Mouse (Mus musculus): ENCODE measurements at regions not wholly inside any gene's neighbourhood (a gene's known extent, or its start where the extent isn't known, plus 50 kb on each side); places are given as distances from the start of the nearest gene placed in this dataset.
A peak's percentile ranks its signal among the peaks of the same experiment; 100 is the strongest.

GRCm38 (mm10) chr7:37908618-37909130, 114.7 kb downstream of the Uri1 start:
- H3K9me3 ChIP-seq (ENCODE audit: low read length) = no peaks in the 10 kb centered on the region
- no peaks in the 10 kb centered on the region for H3K36me3 ChIP-seq (ENCODE audit: insufficient read depth, low read length)
- H3K27me3 ChIP-seq (ENCODE audit: insufficient read depth, low read length) = no peaks in the 10 kb centered on the region
- WGBS = 70% methylated on average over 5 of the region's 5 CpGs
- H3K4me3 ChIP-seq (ENCODE audit: low read length) = no peak overlapping the region
- no peak overlapping the region for H3K9ac ChIP-seq (replicated peaks; ENCODE audit: low read length)
- H3K27ac ChIP-seq (ENCODE audit: low read length) = no peak overlapping the region
- ATAC-seq (ENCODE audit: low FRiP score, low TSS enrichment) = no peak
- H3K4me1 ChIP-seq (ENCODE audit: insufficient read depth, low read length) = peaks cover 16% of the 10 kb centered on the region; the same call in 1 of the 2 replicates
- no peak overlapping the region for H3K4me2 ChIP-seq (replicated peaks; ENCODE audit: low read depth, low read length)

- H3K4me1 ChIP-seq (ENCODE audit: insufficient read depth, low read length) = no peaks in the 10 kb centered on the region
- H3K4me3 ChIP-seq (ENCODE audit: low read length) = no peak overlapping the region
- H3K4me2 ChIP-seq (replicated peaks; ENCODE audit: low read depth, low read length) = no peak overlapping the region
- H3K27ac ChIP-seq (ENCODE audit: low read length) = no peak overlapping the region
- no peak overlapping the region for H3K9ac ChIP-seq (replicated peaks; ENCODE audit: low read length)
- no peaks in the 10 kb centered on the region for H3K9me3 ChIP-seq (ENCODE audit: low read length)
- no peak for ATAC-seq (ENCODE audit: low FRiP score, low TSS enrichment)
- WGBS = 84% methylated on average over 6 of the region's 6 CpGs
- no peaks in the 10 kb centered on the region for H3K36me3 ChIP-seq (ENCODE audit: insufficient read depth, low read length)
- no peaks in the 10 kb centered on the region for H3K27me3 ChIP-seq (ENCODE audit: insufficient read depth, low read length)
Observed at GRCm38 (mm10) chr7:37893885-37894284, 120.4 kb upstream of the Zfp536 start.

DNA sequence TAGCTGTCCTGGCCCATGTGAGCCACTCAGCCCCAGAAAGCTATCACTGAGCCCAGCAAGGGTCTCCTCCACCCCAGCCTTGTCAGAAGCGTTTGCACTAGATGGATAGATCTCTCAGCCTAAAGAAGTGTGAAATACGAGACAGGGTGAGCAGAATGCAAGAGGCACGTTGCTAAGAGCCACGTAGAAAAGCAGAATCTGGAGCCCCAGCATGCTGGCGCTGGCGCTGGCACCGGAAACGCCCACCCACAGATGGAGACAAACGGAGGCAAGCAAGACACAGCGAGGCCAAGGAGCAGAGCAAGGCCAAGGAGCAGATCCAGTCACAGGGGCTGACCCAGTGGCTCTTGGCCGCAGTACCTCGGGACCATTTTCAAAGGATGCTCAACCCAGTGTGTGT, 100.9 kb upstream of the Zfp536 start:
- H3K9ac ChIP-seq (replicated peaks; ENCODE audit: low read length) = no peak overlapping the region
- no peaks in the 10 kb centered on the region for H3K27me3 ChIP-seq (ENCODE audit: insufficient read depth, low read length)
- H3K4me1 ChIP-seq (ENCODE audit: insufficient read depth, low read length) = no peaks in the 10 kb centered on the region
- H3K9me3 ChIP-seq (ENCODE audit: low read length) = no peaks in the 10 kb centered on the region
- no peak overlapping the region for H3K4me3 ChIP-seq (ENCODE audit: low read length)
- ATAC-seq (ENCODE audit: low FRiP score, low TSS enrichment) = no peak
- no peak overlapping the region for H3K4me2 ChIP-seq (replicated peaks; ENCODE audit: low read depth, low read length)
- H3K36me3 ChIP-seq (ENCODE audit: insufficient read depth, low read length) = no peaks in the 10 kb centered on the region
- 56% methylated on average over 12 of the region's 12 CpGs for WGBS
- H3K27ac ChIP-seq (ENCODE audit: low read length) = no peak overlapping the region

GRCm38 (mm10) chr7:37870956-37871355, 97.5 kb upstream of the Zfp536 start:
- Histone ChIP-seq H3K9ac (replicated peaks; ENCODE audit: low read length) (no peak overlapping the region), H3K36me3 (ENCODE audit: insufficient read depth, low read length) (no peaks in the 10 kb centered on the region), H3K27ac (ENCODE audit: low read length) (no peak overlapping the region), H3K27me3 (ENCODE audit: insufficient read depth, low read length) (no peaks in the 10 kb centered on the region), H3K9me3 (ENCODE audit: low read length) (no peaks in the 10 kb centered on the region), H3K4me2 (replicated peaks; ENCODE audit: low read depth, low read length) (no peak overlapping the region), H3K4me3 (ENCODE audit: low read length) (no peak overlapping the region), H3K4me1 (ENCODE audit: insufficient read depth, low read length) (no peaks in the 10 kb centered on the region; the same call in 1 of the 2 replicates)
- no peak for ATAC-seq (ENCODE audit: low FRiP score, low TSS enrichment)
- WGBS = 76% methylated on average over 5 of the region's 5 CpGs

DNA sequence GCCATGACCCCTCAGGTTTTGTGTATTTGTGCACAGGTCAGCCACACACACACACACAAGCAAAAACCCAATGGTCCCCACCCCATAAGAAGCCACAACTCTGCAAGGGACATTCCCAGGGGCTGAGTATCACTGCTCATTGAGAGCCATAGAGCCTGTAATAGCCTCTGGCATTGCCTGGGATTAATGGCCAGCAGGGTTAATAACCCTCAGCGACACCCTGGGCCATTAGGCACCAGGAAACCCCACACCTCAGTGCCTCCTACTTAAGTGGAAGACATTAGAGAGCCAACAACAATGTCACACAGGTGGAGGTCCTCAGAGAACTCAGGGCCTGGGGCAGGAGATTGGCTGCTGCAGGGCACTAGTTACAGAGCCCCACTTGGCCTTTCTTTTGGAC, 93.0 kb upstream of the Zfp536 start:
- Histone ChIP-seq H3K36me3 (ENCODE audit: insufficient read depth, low read length) (no peaks in the 10 kb centered on the region), H3K27ac (ENCODE audit: low read length) (no peak overlapping the region), H3K4me2 (replicated peaks; ENCODE audit: low read depth, low read length) (no peak overlapping the region), H3K9me3 (ENCODE audit: low read length) (no peaks in the 10 kb centered on the region), H3K9ac (replicated peaks; ENCODE audit: low read length) (no peak overlapping the region), H3K4me1 (ENCODE audit: insufficient read depth, low read length) (no peaks in the 10 kb centered on the region; the same call in 1 of the 2 replicates), H3K4me3 (ENCODE audit: low read length) (no peak overlapping the region), H3K27me3 (ENCODE audit: insufficient read depth, low read length) (no peaks in the 10 kb centered on the region)
- peak; percentile 80 for ATAC-seq (ENCODE audit: low FRiP score, low TSS enrichment)
- WGBS = 0% methylated on average over 1 of the region's 1 CpGs

GRCm38 (mm10) chr7:37851471-37851870, 78.0 kb upstream of the Zfp536 start:
- Histone ChIP-seq H3K27ac (ENCODE audit: low read length) (no peak overlapping the region), H3K4me3 (ENCODE audit: low read length) (no peak overlapping the region), H3K4me2 (replicated peaks; ENCODE audit: low read depth, low read length) (no peak overlapping the region), H3K27me3 (ENCODE audit: insufficient read depth, low read length) (no peaks in the 10 kb centered on the region), H3K9ac (replicated peaks; ENCODE audit: low read length) (no peak overlapping the region), H3K4me1 (ENCODE audit: insufficient read depth, low read length) (no peaks in the 10 kb centered on the region), H3K36me3 (ENCODE audit: insufficient read depth, low read length) (no peaks in the 10 kb centered on the region), H3K9me3 (ENCODE audit: low read length) (no peaks in the 10 kb centered on the region)
- WGBS = 79% methylated on average over 5 of the region's 5 CpGs
- no peak for ATAC-seq (ENCODE audit: low FRiP score, low TSS enrichment)

- ATAC-seq (ENCODE audit: low FRiP score, low TSS enrichment) = 0 out of 2 replicates have a peak, but pooled peaks have one; percentile 57
- H3K36me3 ChIP-seq (ENCODE audit: insufficient read depth, low read length) = no peaks in the 10 kb centered on the region
- H3K27ac ChIP-seq (ENCODE audit: low read length) = no peak overlapping the region
- H3K9me3 ChIP-seq (ENCODE audit: low read length) = no peaks in the 10 kb centered on the region
- H3K9ac ChIP-seq (replicated peaks; ENCODE audit: low read length) = no peak overlapping the region
- no peak overlapping the region for H3K4me2 ChIP-seq (replicated peaks; ENCODE audit: low read depth, low read length)
- 38% methylated on average over 1 of the region's 1 CpGs for WGBS
- H3K4me3 ChIP-seq (ENCODE audit: low read length) = no peak overlapping the region
- H3K4me1 ChIP-seq (ENCODE audit: insufficient read depth, low read length) = peaks cover 8% of the 10 kb centered on the region
- H3K27me3 ChIP-seq (ENCODE audit: insufficient read depth, low read length) = no peaks in the 10 kb centered on the region
Observed at GRCm38 (mm10) chr7:37845201-37845600, 71.8 kb upstream of the Zfp536 start.

DNA sequence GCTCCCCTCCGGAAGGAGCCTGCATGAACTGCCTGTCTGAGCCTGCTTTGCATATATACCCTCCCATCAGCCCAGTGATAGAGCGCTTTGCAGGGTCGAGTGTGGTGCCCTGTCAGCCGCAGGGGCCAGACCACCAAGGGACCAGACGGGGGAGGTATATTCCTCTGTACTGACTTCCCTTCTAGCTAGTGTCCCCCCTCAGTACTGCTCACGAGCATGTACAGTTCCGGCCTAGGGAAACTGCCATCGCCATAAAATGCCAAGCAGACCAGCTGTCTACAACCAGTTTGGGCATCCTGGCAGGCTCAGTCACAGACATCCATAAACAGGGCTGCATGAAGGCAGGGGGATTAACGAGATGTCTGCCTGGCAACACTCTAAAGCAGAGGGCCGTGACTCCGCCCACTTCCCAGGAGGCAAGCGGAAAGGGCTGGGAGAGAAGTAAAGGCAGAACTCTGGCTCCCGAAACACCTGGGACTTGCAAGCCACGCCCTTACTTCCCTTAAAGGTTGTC, 68.6 kb upstream of the Zfp536 start:
- H3K4me1 ChIP-seq (ENCODE audit: insufficient read depth, low read length) = peaks cover 8% of the 10 kb centered on the region
- H3K36me3 ChIP-seq (ENCODE audit: insufficient read depth, low read length) = no peaks in the 10 kb centered on the region
- peak overlapping the region; percentile 45 for H3K9ac ChIP-seq (replicated peaks; ENCODE audit: low read length)
- 3% methylated on average over 14 of the region's 14 CpGs for WGBS
- no peak overlapping the region for H3K27ac ChIP-seq (ENCODE audit: low read length)
- ATAC-seq (ENCODE audit: low FRiP score, low TSS enrichment) = peak; percentile 59
- peak overlapping the region; percentile 33 for H3K4me3 ChIP-seq (ENCODE audit: low read length)
- no peaks in the 10 kb centered on the region for H3K27me3 ChIP-seq (ENCODE audit: insufficient read depth, low read length)
- H3K4me2 ChIP-seq (replicated peaks; ENCODE audit: low read depth, low read length) = peak overlapping the region; percentile 57
- H3K9me3 ChIP-seq (ENCODE audit: low read length) = no peaks in the 10 kb centered on the region

GRCm38 (mm10) chr7:37841549-37841948, 68.1 kb upstream of the Zfp536 start:
- Histone ChIP-seq H3K9ac (replicated peaks; ENCODE audit: low read length) (no peak overlapping the region), H3K4me3 (ENCODE audit: low read length) (peak overlapping the region; percentile 33)
- no peak for ATAC-seq (ENCODE audit: low FRiP score, low TSS enrichment)

DNA sequence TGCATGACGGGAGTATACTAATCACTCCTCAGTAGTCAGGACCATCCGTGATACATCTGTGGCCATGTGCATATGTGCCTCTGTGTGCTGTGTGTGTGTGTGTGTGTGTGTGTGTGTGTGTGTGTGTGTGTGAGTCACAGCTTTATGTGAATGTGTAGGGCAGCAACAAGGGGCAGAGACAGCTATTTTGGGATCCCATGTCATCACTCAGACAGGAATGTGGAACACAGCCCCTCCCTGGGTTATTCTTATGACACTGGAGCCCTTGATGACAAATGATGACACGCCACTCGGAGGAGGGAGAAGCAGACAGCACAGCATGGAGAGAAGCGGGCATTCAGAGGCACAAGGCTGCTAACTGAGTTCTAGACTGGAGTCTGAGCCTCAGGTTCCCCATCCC, 64.4 kb upstream of the Zfp536 start:
- Histone ChIP-seq H3K4me1 (ENCODE audit: insufficient read depth, low read length) (peaks cover 8% of the 10 kb centered on the region), H3K9me3 (ENCODE audit: low read length) (no peaks in the 10 kb centered on the region), H3K9ac (replicated peaks; ENCODE audit: low read length) (no peak overlapping the region), H3K27ac (ENCODE audit: low read length) (no peak overlapping the region), H3K4me3 (ENCODE audit: low read length) (no peak overlapping the region), H3K36me3 (ENCODE audit: insufficient read depth, low read length) (no peaks in the 10 kb centered on the region), H3K27me3 (ENCODE audit: insufficient read depth, low read length) (no peaks in the 10 kb centered on the region; the same call in 1 of the 2 replicates), H3K4me2 (replicated peaks; ENCODE audit: low read depth, low read length) (no peak overlapping the region)
- WGBS = 83% methylated on average over 5 of the region's 5 CpGs
- no peak for ATAC-seq (ENCODE audit: low FRiP score, low TSS enrichment)

More at GRCm38 (mm10) chr7:37841549-37841948, 68.1 kb upstream of the Zfp536 start:
- peak overlapping the region; percentile 57 for H3K4me2 ChIP-seq (replicated peaks; ENCODE audit: low read depth, low read length)
- no peak overlapping the region for H3K27ac ChIP-seq (ENCODE audit: low read length)
- no peaks in the 10 kb centered on the region for H3K27me3 ChIP-seq (ENCODE audit: insufficient read depth, low read length)
- WGBS = 29% methylated on average over 4 of the region's 4 CpGs
- H3K4me1 ChIP-seq (ENCODE audit: insufficient read depth, low read length) = peaks cover 8% of the 10 kb centered on the region
- no peaks in the 10 kb centered on the region for H3K36me3 ChIP-seq (ENCODE audit: insufficient read depth, low read length)
- H3K9me3 ChIP-seq (ENCODE audit: low read length) = no peaks in the 10 kb centered on the region

All from kidney, embryonic 16.5 days (tissue).